In the genomic region with DNA sequence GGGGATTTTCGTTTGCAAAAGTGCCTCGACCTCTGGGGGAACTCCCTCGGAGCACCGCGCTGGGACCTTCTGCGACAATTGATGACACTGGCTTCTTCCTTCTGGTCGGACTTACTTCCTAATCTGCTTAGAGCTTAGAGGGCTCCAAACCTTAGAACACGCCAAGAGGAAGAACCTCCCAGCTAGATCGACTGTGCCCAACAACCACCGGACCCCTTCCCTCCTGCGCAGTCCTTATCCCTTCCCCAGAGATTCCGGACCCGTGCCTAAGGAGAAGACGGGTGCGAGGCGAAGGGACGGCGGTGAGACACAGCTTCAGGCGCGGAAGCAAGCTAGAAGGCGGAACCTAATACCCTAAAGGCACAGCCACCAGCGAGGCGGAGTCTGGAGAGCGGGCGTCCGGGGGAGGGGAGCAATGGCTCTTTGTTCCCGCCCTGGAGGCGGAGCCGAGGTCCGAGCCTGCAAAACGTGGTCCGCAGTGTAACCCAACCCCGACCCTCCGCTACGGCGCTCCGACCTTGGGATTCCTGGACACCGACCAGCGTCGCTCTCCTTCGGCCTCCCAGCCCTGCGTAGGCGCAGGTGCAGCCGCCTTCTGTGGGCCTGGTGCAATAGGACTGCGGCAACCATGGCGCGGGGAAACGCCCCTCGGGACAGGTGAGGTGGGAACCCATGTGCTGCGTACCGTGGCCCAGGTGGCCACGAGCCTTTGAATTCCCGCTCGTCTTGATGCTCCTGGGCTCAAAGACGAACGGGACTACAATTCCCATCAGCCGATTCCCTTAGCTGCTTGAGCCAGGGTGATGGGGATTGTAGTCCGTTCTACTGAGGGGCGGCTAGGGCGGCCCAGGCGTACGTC, we compare ENCODE assay signal across 8 mouse cellular contexts. TPM values are rescaled to one million over a fixed set of nuclear protein-coding genes. Genes with fewer than 3 reads are reported as not detected.
DNase-seq lines count a peak whose midpoint lies in the region; ATAC-seq lines count a peak whose summit lies in the region.

A gene (plus strand): TSS at position 240 of the 859 bp plus-strand sequence.

- peak within 1 kb of the TSS; percentile 57 for H3K9ac ChIP-seq in intestine, embryonic 14.5 days (ENCODE audit: low read length)

- H3K27ac ChIP-seq in intestine, embryonic 14.5 days (ENCODE audit: low read depth) = peak within 1 kb of the TSS; percentile 80

- peak; percentile 96 for ATAC-seq in intestine, embryonic 14.5 days (replicated peaks; ENCODE audit: low FRiP score, low TSS enrichment, low read depth)
- peak; percentile 97 for ATAC-seq in megakaryocyte-erythroid progenitor cell, adult 5-6 weeks (replicated peaks; ENCODE audit: low FRiP score, low TSS enrichment, poor library complexity, severe bottlenecking)

- WGBS in intestine, embryonic 14.5 days = under 1% methylated on average over 62 of the region's 62 CpGs

- no peaks in the 10 kb centered on the region for H3K9me3 ChIP-seq in intestine, embryonic 14.5 days (ENCODE audit: control insufficient read depth, low read length)

- peak; percentile 87 for DNase-seq in adipocyte (ENCODE audit: low spot score)
- peak; percentile 97 for DNase-seq in embryo, embryonic 10 days (ENCODE audit: low spot score)
- peak; percentile 93 for DNase-seq in gastrocnemius, postnatal 14 days
- DNase-seq in intestine, embryonic 14.5 days (ENCODE audit: low spot score) = peak; percentile 95
- DNase-seq in left cerebral cortex, postnatal 14 days (ENCODE audit: low spot score in 2 of 2) = peak; percentile 87 to 88
- peak; percentile 83 for DNase-seq in right cerebral cortex, postnatal 14 days
- DNase-seq in urinary bladder, postnatal 25 days (ENCODE audit: low spot score) = peak; percentile 86

- no peaks in the 10 kb centered on the region for H3K4me1 ChIP-seq in intestine, embryonic 14.5 days (replicated peaks; ENCODE audit: control insufficient read depth, insufficient read depth, low read length)

- H3K36me3 ChIP-seq in intestine, embryonic 14.5 days (ENCODE audit: control insufficient read depth, insufficient read depth, low read length) = peaks cover 13% of the 10 kb centered on the region

- H3K4me2 ChIP-seq in intestine, embryonic 14.5 days (ENCODE audit: low read length) = peak within 1 kb of the TSS; percentile 68

- no peaks in the 10 kb centered on the region for H3K27me3 ChIP-seq in intestine, embryonic 14.5 days (replicated peaks; ENCODE audit: control insufficient read depth, insufficient read depth, low read length)

- peak within 1 kb of the TSS; percentile 55 for H3K4me3 ChIP-seq in intestine, embryonic 14.5 days (ENCODE audit: low read depth, low read length)

- intact Hi-C loops in gastrocnemius, postnatal 14 days (cut with DNase I; ENCODE audit: low total_unique reads) = no loop called here
- intact Hi-C loops in left cerebral cortex, postnatal 14 days (cut with DNase I) = no loop called here

RNA-seq across cellular contexts. Expression of the gene that starts here (rescaled TPM):
- total RNA-seq in gastrocnemius, postnatal 14 days (2021) = 1 to 10 TPM; 4.9 to 6.5 TPM
- 6.8 and 7.0 TPM in 2 replicates for polyA plus RNA-seq in intestine, embryonic 14.5 days (2014; fragmentation: Nextera tagmentation; extraction: Ambion mirVana)
- 10 to 100 TPM; 17.2 to 21.6 TPM for total RNA-seq in left cerebral cortex, postnatal 14 days (2021)
- 9.7 and 14.2 TPM in 2 replicates for total RNA-seq in megakaryocyte-erythroid progenitor cell, adult 5-6 weeks (2014; fragmentation: Nextera tagmentation)
- total RNA-seq in megakaryocyte-erythroid progenitor cell, adult 5-6 weeks (2017) = 1.5 and 4.4 TPM in 2 replicates

Comparison
In these comparisons a context has a peak if more than half of its experiments do, and no peak if none do; other contexts are left out.
1. Peak in every context shown above with its lines: DNase-seq, ATAC-seq, H3K4me3 ChIP-seq and H3K27ac ChIP-seq.